Mouse (Mus musculus) ES-Bruce4 (cell line): ENCODE results near the gene Galnt4.

Source experiments
- CTCF ChIP-seq: IDR thresholded peaks from one replicate; pipeline ENCODE4 v1.8.1; 2011; ENCODE audit warnings: low read depth, low read length
- POLR2A ChIP-seq: IDR thresholded peaks from one replicate; pipeline ENCODE4 v1.8.1; 2011; ENCODE audit warnings: low read length; ENCODE audit not compliant: insufficient read depth

- TF ChIP-seq POLR2A (no peak), CTCF (no peak)
Observed at GRCm38 (mm10) chr10:99108431-99108982, 548 bp downstream of the Galnt4 start.
